Mouse (Mus musculus): ENCODE data around the gene Rps28.
A peak's percentile ranks its signal among the peaks of the same experiment; 100 is the strongest.
"Not testable (repeated sequence)": the region's sequence is repeated elsewhere in the genome, so short reads cannot be mapped to it uniquely, and the experiment has no call there.

Rps28 gene

DNA sequence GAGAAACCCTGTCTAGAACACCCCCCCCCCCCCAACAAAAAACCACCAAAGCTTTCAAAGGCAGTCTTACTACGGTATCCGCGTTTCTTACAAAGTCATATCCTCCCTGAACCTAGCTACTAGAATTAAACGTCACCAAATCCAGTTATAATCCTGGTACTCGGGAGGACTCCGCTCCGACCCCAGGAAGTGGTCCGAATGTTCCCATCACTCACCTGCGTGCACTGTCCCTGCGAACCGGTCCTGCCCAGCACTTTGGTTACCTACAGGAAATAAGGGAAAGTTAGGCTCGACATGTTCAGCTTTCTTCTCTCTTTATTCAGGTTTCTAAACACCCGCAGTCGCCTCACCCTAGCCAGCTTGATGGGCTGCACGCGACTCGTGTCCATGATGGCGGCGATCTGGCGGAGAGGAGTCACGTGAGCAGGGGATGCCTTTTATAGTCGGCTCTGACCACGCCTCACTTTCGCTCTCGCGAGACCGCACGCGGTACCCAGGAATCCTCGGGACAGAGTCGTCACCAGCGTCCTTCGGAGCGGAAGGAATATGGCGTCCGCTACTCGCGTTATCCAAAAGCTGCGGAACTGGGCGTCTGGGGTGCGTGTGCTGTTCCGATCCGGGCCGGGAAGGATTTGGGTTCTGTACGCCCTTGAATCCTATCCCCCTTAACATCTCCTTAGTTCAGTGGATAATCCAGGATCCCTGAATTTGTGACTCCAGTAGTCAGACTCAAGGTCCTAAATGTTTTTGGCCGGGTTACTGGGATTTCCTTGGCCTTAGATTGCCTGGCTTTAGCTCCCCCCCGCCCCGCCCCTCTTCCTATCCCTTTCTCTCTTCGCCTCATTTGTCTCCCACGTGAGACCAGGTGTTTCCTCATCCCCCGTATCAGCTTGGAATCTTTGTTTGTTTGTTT lies at the start of gene Rps28, which contains the start of gene Ndufa7:
Gene Rps28 (minus strand): TSS at position 479 of the 913 bp plus-strand sequence.
Gene Ndufa7 (plus strand): TSS at position 489 of the 913 bp plus-strand sequence.
- DNase-seq (ENCODE audit: low read depth): peak; percentile 92

- not testable (repeated sequence) for DNase-seq (ENCODE audit: low read depth)
These were observed 49.2 kb upstream of the Rps28 start, which contains the start of gene Gm7029 for GRCm38 (mm10) chr17:33873537-33873936. TSS of gene Gm7029 (plus strand) at chr17:33873837.

DNA sequence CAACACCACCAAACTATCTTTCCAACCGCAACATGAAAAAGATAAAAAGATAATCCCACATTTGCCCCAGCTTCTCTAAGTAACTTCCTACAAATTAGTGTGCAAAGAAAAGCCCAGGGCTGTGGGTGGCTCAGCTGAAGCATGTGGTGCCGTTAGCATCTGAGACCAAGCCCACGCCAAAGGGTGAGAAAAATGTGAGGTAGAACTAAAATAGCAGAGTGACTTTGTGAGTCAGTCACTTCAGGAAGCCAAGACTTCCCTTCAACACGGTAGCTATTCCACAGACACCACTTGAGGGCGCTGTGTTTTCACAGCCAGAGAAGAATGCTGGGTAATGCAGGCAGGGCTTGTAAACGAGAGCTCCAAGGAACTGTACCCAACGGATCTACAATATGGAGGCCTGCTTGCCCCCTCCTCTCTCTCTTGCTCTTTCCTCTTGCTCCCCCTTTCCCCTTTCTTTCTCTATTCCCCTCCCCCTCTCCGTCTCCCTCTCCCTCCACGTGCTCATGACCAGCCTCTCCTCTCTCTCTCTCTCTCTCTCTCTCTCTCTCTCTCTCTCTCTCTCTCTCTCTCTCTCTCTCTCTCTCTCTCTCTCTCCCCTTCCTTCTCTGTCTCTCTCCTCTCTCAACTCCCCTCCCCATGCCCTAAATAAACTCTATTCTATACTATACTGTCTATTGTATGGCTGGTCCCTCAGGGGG lies 41.1 kb upstream of the Rps28 start:
- peak; percentile 90 for DNase-seq (ENCODE audit: low read depth)

DNA sequence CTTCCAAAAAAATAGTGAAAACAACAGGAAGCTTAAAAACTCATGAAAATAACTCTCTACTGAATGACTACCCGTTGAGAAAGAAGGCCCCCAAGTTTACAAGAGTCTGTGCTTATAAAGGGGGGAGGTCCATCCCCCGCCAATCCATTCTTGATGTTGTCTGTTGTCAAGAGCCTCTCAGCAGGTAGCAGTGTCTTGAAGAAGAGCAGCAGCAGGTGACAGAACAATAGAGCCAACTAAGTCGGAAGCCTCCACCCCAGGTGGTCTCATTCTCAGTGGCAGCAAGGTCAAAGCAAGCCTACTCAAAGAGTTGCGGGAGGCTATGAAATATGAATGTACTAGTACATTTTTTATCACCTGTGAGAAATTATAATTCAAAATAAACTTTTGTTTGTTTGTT lies 33.5 kb upstream of the Rps28 start:
- DNase-seq (ENCODE audit: low read depth): no peak

DNA sequence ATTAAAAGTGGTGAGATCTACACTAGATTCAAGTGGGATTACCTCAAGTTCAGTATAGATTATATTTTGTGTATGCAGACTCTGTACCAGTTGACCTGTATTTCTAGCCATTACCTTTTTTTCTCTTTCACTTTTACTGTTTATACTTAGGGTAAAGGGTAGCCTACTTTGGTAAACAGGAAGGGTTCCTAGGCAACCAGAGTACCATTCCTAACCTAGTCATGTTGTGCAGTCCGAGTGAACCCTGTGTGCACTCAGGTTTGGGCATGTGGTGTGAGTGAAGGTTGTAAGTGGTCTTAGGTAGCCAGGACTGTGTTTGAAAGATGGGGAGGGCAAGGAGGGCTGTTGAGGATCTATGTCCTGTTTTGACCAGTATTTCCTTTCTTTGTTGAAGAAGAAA lies 27.0 kb upstream of the Rps28 start:
- DNase-seq (ENCODE audit: low read depth): no peak

DNA sequence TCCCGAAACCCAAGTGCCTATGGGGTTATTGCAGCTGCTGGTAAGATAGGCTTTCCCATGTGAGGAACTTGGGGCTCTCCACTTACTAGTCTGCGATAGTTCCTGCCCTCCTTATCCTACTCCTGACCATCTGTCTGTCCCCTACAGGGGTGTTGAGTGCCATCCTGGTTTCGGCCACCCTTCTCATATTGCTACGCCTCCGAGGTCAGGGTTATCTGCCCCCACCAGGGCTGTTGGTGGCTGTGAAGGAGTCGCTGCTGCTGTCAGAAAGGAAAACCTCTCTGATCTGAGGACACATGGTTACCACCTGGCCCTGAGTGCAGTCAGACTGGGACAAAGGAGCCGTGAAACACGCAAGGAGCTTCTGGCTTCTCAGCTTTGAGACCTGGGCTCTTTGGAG lies 23.8 kb upstream of the Rps28 start:
- no peak for DNase-seq (ENCODE audit: low read depth)

- no peak for DNase-seq (ENCODE audit: low read depth)
These were observed 19.8 kb upstream of the Rps28 start for GRCm38 (mm10) chr17:33844196-33844595.

DNA sequence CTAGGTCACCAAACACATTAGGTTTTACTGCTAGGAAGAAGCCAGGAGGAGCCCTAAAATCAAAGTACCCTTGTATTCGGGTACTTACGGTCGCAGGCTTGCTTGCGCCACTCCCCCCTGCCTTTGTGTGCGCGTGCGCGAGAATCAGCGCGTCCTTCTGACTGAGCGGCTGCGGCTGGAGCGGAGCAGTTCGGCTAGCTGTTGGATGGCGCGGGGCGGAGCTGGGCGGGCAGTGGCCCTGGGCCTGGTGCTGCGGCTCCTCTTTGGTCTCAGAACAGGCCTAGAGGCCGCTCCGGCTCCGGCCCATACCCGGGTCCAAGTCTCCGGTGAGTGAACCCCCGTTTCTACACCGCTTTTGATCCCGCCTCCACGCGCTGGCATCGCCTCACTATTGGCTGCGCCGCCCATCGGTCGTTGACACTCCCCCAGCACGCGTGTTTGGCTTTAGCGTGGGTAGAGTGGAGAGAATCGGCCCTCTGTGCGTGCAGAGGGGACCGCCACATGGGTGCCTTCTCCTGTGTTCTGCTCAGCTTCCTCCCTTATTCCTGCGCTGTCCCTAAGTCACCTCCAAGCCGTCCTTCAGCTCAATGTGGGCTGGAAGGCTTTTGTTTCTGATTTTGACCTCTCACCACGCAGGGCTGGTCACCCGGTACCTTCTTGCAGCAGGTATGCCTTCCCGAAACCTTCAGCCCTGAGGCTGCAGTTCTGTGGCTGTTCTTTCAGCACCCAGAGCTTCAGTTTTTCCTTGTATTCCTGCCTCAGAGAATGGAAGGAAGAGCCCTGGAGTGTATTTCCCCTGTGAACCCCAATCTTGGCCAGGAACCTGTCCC lies 18.8 kb upstream of the Rps28 start, which contains the start of gene Cd320:
Gene Cd320 (plus strand): TSS at position 126 of the 830 bp plus-strand sequence.
- DNase-seq (ENCODE audit: low read depth): peak; percentile 89

DNA sequence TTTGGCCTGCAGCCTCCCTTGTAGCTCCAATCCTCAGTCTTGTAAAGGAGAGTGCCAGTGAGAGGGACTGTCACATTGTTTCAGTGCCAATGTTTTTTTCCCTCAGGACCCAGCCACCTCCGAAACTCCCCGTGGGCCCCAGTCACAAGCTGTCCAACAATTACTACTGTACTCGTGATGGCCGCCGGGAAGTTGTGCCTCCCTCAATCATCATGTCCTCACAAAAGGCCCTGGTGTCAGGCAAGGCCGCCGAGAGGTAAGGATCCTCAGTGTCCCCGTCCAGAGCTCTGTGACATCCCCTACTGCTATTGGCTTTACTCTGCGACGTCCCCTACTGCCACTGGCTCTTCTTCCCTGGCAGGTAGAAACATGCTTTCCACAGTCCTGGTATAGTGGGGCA lies 5.2 kb upstream of the Rps28 start:
- no peak for DNase-seq (ENCODE audit: low read depth)

- DNase-seq (ENCODE audit: low read depth): no peak
These were observed 4.5 kb upstream of the Rps28 start for GRCm38 (mm10) chr17:33828892-33829291.

- peak; percentile 61 for DNase-seq (ENCODE audit: low read depth)
These were observed 2.5 kb upstream of the Rps28 start for GRCm38 (mm10) chr17:33826850-33827249.

DNA sequence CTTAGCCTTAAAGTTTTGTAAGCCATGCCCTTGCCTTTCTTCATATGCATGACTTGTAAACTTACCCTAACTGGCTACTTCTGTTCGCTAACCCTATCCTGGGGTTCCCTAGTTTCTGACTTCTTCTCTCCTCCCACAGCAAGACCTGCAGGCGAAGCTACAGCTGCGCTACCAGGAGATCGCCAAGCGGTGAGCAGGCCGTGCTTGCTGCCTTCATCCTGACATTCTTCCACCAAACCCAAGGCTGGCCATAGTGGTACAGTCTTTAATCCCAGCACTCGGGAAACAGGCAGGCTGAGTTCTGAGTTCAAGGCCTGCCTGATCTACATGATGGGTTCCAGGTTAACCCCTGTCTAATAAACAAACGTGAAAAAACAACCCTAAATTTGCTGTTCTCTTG lies 1.1 kb upstream of the Rps28 start:
- DNase-seq (ENCODE audit: low read depth): no peak

DNA sequence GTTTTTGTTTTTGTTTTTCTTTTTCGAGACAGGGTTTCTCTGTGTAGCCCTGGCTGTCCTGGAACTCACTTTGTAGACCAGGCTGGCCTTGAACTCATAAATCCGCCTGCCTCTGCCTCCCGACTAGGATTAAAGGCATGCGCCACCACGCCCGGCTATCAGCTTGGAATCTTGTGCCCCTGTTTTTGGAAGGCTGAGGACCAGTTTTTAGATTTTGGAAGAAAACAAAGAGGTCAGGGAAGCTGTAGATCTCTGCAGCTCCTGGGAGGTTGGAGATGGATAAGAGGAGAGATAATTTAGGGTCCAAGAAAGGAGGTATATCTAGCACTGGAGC lies 602 bp upstream of the Rps28 start:
- not testable (repeated sequence) for DNase-seq (ENCODE audit: low read depth)

DNA sequence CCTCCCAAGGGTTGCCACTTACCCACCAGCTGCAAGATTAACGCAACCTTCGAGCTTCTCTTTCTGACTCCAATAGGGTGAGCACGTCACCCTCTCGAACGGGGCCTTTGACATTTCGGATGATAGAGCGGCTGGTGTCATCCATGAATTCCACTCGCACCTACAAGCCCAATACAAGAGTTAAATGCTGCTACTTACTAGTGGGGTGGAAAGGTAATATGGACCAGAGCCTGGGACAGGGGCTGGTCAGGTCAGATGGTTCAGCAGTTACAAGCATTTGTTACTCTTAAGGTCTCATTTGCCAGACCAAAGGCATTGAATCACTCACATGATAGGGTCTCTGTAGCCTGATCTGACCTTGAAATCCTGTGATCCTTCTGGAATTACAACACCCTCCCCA lies 1.2 kb downstream of the Rps28 start:
- DNase-seq (ENCODE audit: low read depth): not testable (repeated sequence)

GRCm38 (mm10) chr17:33822436-33822959 lies 1.9 kb downstream of the Rps28 start:
- DNase-seq (ENCODE audit: low read depth): no peak

DNA sequence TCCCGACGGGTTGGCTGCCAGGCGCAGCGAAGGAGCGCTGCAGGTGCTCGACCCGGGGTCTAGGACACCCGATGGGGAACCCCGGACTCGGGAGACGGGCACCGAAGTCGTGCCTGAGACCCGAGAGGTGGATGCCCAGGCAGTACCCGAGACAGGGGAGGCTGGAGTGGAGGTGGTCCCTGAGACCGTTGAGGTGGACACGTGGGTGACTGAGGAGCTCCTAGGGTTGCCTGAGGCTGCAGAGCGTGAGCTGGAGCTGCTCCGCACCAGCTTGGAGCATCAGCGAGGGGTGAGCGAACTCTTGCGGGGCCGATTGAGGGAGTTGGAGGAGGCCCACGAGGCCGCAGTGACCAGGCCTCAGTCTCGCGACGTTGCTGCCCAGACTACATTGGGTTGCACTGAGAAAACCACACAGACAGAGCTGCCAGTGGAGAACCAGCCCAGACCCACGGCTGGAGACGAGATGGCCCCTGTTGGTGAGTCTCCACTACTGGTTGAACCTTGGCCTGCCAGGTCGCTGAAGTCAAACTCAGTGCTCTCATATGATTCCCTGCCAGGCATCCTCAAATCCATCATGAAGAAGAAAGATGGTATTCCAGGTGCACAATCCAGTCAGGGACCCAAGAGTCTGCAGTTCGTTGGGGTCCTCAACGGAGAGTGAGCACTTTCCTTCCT lies 6.3 kb downstream of the Rps28 start:
- DNase-seq (ENCODE audit: low read depth): no peak

DNA sequence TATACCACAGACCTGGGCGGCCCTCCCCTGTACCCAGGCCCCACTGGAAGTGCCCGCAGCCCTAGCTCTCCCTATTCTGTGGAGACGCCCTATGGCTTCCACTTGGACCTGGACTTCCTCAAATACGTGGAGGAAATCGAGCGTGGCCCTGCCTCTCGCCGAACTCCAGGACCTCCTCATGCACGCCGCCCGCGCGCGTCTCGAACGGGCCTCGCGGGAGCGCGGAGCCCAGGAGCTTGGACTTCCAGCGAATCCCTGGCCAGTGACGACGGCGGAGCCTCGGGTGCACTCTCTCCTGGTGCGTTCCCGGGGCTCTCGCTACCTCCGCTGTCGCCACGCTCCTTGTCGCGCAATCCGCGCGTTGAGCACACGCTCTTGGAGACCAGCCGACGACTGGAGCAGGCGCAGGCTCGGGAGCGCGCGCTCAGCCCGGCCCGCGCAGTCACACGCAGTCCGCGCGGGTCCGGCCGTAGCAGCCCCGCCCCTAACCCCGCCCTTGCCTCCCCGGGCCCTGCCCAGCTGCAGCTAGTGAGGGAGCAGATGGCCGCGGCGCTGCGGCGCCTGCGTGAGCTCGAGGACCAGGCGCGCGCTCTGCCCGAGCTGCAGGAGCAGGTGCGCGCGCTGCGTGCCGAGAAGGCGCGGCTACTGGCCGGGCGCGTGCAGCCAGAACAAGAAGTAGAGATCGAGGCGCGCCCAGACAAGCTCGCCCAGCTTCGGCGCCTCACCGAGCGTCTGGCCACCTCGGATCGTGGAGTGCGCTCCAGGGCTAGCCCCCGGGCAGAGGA lies 7.0 kb downstream of the Rps28 start:
- peak; percentile 87 for DNase-seq (ENCODE audit: low read depth)

DNA sequence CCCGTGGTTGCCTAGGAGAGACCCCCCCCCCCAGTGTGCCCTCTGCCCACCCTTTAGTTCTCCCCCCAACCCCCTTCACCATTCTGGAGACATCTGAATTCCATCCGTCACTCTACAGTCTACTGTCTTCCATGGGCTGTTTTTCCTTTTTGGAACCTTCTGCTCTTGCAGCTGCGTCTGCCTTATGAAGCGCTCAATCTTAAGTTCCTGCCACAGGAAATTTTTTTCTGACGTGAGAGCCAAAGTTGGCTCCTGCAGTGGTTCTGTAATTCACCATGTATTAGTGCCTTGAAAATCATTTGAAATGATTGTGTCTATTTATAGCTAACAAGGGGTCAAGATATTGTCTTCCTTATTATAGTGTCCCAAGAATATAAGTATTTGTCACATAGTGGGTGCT lies 7.8 kb downstream of the Rps28 start:
- no peak for DNase-seq (ENCODE audit: low read depth)

DNA sequence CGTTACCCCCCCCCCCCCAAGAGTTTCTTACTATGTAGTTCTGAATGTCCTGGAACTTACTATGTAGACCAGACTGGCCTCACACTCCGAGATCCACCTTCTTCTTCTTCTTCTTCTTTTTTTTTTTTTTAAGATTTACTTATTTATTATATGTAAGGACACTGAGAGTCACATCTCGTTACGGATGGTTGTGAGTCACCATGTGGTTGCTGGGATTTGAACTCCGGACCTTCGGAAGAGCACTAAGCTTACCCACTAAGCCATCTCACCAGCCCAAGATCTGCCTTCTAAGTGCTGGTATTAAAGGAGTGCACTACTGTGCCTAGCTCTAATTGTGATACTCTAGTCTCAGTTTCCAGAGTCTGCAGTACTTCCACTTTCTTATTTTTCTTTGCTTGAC lies 9.0 kb downstream of the Rps28 start:
- DNase-seq (ENCODE audit: low read depth): no peak

GRCm38 (mm10) chr17:33812990-33813389 lies 11.4 kb downstream of the Rps28 start:
- no peak for DNase-seq (ENCODE audit: low read depth)

DNA sequence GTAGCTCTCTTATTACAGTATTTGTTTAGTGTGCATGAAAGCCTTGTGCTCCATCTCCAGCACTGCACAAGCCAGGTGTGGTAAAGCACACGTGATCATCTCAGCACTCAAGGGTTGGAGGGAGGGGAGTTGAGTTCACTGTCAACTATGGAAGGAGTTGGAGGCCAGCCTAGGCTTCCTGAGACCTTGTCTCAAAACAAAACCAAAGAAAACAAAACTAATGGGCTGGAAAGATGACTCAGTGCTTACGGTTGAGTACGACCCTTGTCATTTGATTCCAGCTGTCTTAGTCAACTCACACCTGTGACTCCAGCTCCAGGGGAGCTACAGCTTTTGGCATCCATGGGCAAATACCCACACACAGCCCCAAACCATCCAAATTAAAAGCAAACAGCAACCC lies 11.9 kb downstream of the Rps28 start:
- no peak for DNase-seq (ENCODE audit: low read depth)

Measured in c-Kit-positive CD71-positive TER-119-negative erythroid progenitor cells, embryonic 14.5 days (primary cell).